Mouse (Mus musculus): ENCODE results near the gene Alox12b. TPM values are rescaled to one million over a fixed set of nuclear protein-coding genes. Genes with fewer than 3 reads are reported as not detected.

Alox12b gene
- total and polyA plus RNA-seq, 2 experiments = not detected

DNA sequence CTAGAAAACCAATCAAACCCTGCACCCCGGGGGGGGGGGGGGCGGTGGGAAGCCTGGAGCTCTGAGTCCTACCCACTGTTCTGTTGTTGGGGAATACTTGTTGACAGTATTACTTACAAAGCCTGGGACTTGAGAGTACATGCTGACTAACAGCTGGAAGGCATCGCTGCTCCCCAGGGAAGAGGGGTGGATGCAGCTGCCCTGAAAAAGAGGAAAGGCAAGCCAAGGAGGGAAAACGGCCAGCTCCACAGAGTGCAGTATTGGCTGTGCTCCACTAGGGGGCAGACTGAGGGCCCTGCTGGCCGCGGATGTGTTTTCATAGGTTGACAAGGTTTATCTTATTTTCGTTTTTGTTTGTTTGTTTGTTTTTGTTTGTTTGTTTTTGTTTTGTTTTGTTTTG, 14.8 kb downstream of the Alox12b start:
- WGBS = 36% methylated on average over 7 of the region's 7 CpGs
- no peaks in the 10 kb centered on the region for H3K36me3 ChIP-seq (ENCODE audit: control insufficient read depth, insufficient read depth, low read length)
- no peaks in the 10 kb centered on the region for H3K4me1 ChIP-seq (ENCODE audit: control insufficient read depth, insufficient read depth, low read length)
- no peaks in the 10 kb centered on the region for H3K79me2 ChIP-seq (ENCODE audit: control insufficient read depth, insufficient read depth, low read length)
- H3K9ac ChIP-seq (ENCODE audit: low read depth, low read length) = no peak overlapping the region
- TF ChIP-seq POLR2A (IDR thresholded peaks at IDR 0.05; ENCODE audit: extremely low read depth, insufficient read depth, low read length) = no peak
- TF ChIP-seq CTCF (IDR thresholded peaks at IDR 0.05; ENCODE audit: low read depth, low read length) = peak; percentile 90
- H3K4me3 ChIP-seq (ENCODE audit: insufficient read depth, low read depth, low read length) = no peak overlapping the region
- peak; percentile 3 for DNase-seq (ENCODE audit: extremely low read depth, low read depth, low spot score)
- H3K27ac ChIP-seq (replicated peaks; ENCODE audit: insufficient read depth, low read depth, low read length) = no peak overlapping the region
- no peaks in the 10 kb centered on the region for H3K27me3 ChIP-seq (ENCODE audit: control insufficient read depth, insufficient read depth, low read length)

DNA sequence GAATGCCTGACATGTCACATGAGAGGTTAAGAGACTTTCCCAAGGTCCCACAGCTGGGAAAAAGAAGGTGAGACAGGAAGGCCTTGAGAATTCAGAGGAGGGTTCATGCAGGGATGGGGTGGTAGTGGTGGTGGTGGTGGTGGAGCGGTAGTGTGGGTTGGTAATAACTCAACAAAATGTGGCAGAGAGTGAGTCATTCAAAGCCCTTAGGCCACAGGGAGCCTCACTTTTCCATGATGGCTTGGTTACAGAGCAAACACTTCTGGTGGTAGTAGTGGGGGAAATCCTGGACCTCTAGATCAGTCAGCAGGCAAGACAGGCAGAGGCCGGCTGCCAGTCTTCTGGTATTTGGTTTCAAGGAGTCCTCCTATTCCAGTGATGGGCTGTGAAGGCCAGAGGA, 15.8 kb downstream of the Alox12b start:
- no peak overlapping the region for H3K4me3 ChIP-seq (ENCODE audit: insufficient read depth, low read depth, low read length)
- H3K27me3 ChIP-seq (ENCODE audit: control insufficient read depth, insufficient read depth, low read length) = no peaks in the 10 kb centered on the region
- 92% methylated on average over 2 of the region's 2 CpGs for WGBS
- no peaks in the 10 kb centered on the region for H3K79me2 ChIP-seq (ENCODE audit: control insufficient read depth, insufficient read depth, low read length)
- H3K27ac ChIP-seq (replicated peaks; ENCODE audit: insufficient read depth, low read depth, low read length) = no peak overlapping the region
- no peak for DNase-seq (ENCODE audit: extremely low read depth, low read depth, low spot score)
- no peak overlapping the region for H3K9ac ChIP-seq (ENCODE audit: low read depth, low read length)
- H3K36me3 ChIP-seq (ENCODE audit: control insufficient read depth, insufficient read depth, low read length) = no peaks in the 10 kb centered on the region
- no peaks in the 10 kb centered on the region for H3K4me1 ChIP-seq (ENCODE audit: control insufficient read depth, insufficient read depth, low read length)
- TF ChIP-seq CTCF (IDR thresholded peaks at IDR 0.05; ENCODE audit: low read depth, low read length) = no peak
- no peak for TF ChIP-seq POLR2A (IDR thresholded peaks at IDR 0.05; ENCODE audit: extremely low read depth, insufficient read depth, low read length)

DNA sequence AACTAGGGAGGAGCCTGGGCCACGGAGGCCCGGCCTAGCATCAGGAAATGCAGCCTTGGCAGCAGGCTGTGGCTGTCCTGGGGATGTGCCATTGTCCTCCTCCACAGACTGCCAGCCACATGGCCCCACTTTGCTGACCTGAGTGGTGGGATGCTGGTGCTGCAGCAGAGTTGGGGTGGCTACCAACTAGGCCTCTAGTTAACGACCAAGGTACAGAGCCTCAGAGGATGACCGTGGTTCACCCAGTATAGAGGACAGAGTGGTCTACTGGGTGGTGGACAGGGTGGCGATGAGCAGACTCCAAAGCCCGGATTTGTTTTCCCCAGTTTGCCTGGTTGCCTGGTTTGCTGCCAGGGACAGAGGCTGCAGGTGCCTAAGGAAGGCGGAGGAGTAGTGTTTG, 17.9 kb downstream of the Alox12b start:
- Histone ChIP-seq H3K9ac (ENCODE audit: low read depth, low read length) (no peak overlapping the region), H3K36me3 (ENCODE audit: control insufficient read depth, insufficient read depth, low read length) (no peaks in the 10 kb centered on the region), H3K4me1 (ENCODE audit: control insufficient read depth, insufficient read depth, low read length) (no peaks in the 10 kb centered on the region), H3K4me3 (ENCODE audit: insufficient read depth, low read depth, low read length) (no peak overlapping the region), H3K27me3 (ENCODE audit: control insufficient read depth, insufficient read depth, low read length) (no peaks in the 10 kb centered on the region), H3K79me2 (ENCODE audit: control insufficient read depth, insufficient read depth, low read length) (no peaks in the 10 kb centered on the region), H3K27ac (replicated peaks; ENCODE audit: insufficient read depth, low read depth, low read length) (no peak overlapping the region)
- DNase-seq (ENCODE audit: extremely low read depth, low read depth, low spot score) = no peak
- TF ChIP-seq POLR2A (IDR thresholded peaks at IDR 0.05; ENCODE audit: extremely low read depth, insufficient read depth, low read length) = no peak
- no peak for TF ChIP-seq CTCF (IDR thresholded peaks at IDR 0.05; ENCODE audit: low read depth, low read length)
- WGBS = 88% methylated on average over 7 of the region's 7 CpGs

DNA sequence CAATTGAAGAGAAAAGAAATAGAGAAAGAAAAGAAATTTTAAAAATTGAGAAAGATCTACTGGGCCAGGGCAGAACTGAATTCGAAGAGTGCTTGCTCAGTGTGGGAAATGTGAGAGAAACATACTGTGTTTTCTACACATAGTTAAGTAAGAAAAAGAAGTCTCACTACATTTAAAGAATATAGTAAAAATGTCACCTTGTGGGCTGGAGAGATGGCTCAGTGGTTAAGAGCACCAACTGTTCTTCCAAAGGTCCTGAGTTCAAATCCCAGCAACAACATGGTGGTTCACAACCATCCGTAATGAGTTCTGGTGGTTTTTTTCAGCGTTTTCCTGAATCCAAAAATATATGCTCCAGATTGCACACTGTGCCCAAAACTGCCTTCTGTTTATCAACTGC, 21.7 kb downstream of the Alox12b start:
- no peaks in the 10 kb centered on the region for H3K36me3 ChIP-seq (ENCODE audit: control insufficient read depth, insufficient read depth, low read length)
- no peak overlapping the region for H3K27ac ChIP-seq (replicated peaks; ENCODE audit: insufficient read depth, low read depth, low read length)
- no peak overlapping the region for H3K9ac ChIP-seq (ENCODE audit: low read depth, low read length)
- H3K79me2 ChIP-seq (ENCODE audit: control insufficient read depth, insufficient read depth, low read length) = no peaks in the 10 kb centered on the region
- H3K4me1 ChIP-seq (ENCODE audit: control insufficient read depth, insufficient read depth, low read length) = no peaks in the 10 kb centered on the region
- no peak for TF ChIP-seq POLR2A (IDR thresholded peaks at IDR 0.05; ENCODE audit: extremely low read depth, insufficient read depth, low read length)
- TF ChIP-seq CTCF (IDR thresholded peaks at IDR 0.05; ENCODE audit: low read depth, low read length) = no peak
- H3K4me3 ChIP-seq (ENCODE audit: insufficient read depth, low read depth, low read length) = no peak overlapping the region
- WGBS = 77% methylated on average over 3 of the region's 3 CpGs
- H3K27me3 ChIP-seq (ENCODE audit: control insufficient read depth, insufficient read depth, low read length) = no peaks in the 10 kb centered on the region
- DNase-seq (ENCODE audit: extremely low read depth, low read depth, low spot score) = no peak

DNA sequence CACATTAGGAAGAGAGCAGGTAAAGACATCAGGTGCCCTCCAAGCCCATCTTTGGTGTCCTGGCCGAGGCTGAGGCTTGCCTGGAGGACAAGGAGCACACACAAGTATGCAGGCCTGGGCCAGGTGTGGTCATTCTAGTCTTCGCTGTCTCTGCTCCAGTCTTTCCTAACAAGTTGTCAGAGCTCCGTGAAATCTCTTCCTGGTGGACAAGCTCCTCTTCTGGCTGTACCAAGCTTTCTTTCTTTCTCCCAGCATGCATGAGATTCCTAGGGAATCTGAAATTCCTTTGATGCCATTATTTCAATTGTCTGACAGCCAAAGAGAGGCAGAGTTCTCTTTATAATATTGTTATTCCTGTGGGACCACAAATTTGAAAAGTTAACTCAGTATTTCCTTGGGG, 22.7 kb downstream of the Alox12b start:
- Histone ChIP-seq H3K27ac (replicated peaks; ENCODE audit: insufficient read depth, low read depth, low read length) (no peak overlapping the region), H3K9ac (ENCODE audit: low read depth, low read length) (no peak overlapping the region), H3K79me2 (ENCODE audit: control insufficient read depth, insufficient read depth, low read length) (no peaks in the 10 kb centered on the region), H3K27me3 (ENCODE audit: control insufficient read depth, insufficient read depth, low read length) (no peaks in the 10 kb centered on the region), H3K4me3 (ENCODE audit: insufficient read depth, low read depth, low read length) (no peak overlapping the region), H3K4me1 (ENCODE audit: control insufficient read depth, insufficient read depth, low read length) (no peaks in the 10 kb centered on the region), H3K36me3 (ENCODE audit: control insufficient read depth, insufficient read depth, low read length) (no peaks in the 10 kb centered on the region)
- 65% methylated on average over 3 of the region's 3 CpGs for WGBS
- no peak for TF ChIP-seq POLR2A (IDR thresholded peaks at IDR 0.05; ENCODE audit: extremely low read depth, insufficient read depth, low read length)
- TF ChIP-seq CTCF (IDR thresholded peaks at IDR 0.05; ENCODE audit: low read depth, low read length) = no peak
- no peak for DNase-seq (ENCODE audit: extremely low read depth, low read depth, low spot score)

DNA sequence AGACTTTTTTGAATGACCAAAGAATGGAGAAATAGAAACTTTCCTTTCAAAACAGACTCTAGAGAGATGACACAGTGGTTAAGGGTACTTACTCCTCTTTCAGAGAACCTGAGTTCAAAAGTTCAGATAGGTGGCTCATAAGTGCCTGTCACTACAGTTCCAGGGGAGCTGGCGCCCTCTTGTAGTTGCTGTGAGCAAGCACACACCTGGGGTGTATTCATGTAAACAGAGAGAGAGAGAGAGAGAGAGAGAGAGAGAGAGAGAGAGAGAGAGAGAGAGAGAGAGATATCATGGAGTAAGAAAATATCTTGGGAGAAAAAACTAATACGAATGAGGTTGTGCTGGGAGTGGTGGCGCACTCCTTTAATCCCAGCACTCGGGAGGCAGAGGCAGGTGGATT, 23.3 kb downstream of the Alox12b start:
- no peaks in the 10 kb centered on the region for H3K36me3 ChIP-seq (ENCODE audit: control insufficient read depth, insufficient read depth, low read length)
- WGBS = 81% methylated on average over 4 of the region's 4 CpGs
- TF ChIP-seq POLR2A (IDR thresholded peaks at IDR 0.05; ENCODE audit: extremely low read depth, insufficient read depth, low read length) = no peak
- no peak for TF ChIP-seq CTCF (IDR thresholded peaks at IDR 0.05; ENCODE audit: low read depth, low read length)
- no peak for DNase-seq (ENCODE audit: extremely low read depth, low read depth, low spot score)
- H3K9ac ChIP-seq (ENCODE audit: low read depth, low read length) = no peak overlapping the region
- H3K27me3 ChIP-seq (ENCODE audit: control insufficient read depth, insufficient read depth, low read length) = no peaks in the 10 kb centered on the region
- no peaks in the 10 kb centered on the region for H3K79me2 ChIP-seq (ENCODE audit: control insufficient read depth, insufficient read depth, low read length)
- H3K27ac ChIP-seq (replicated peaks; ENCODE audit: insufficient read depth, low read depth, low read length) = no peak overlapping the region
- no peaks in the 10 kb centered on the region for H3K4me1 ChIP-seq (ENCODE audit: control insufficient read depth, insufficient read depth, low read length)
- no peak overlapping the region for H3K4me3 ChIP-seq (ENCODE audit: insufficient read depth, low read depth, low read length)
